Mouse (Mus musculus): ENCODE results near the gene Gmds. TPM values are rescaled to one million over a fixed set of nuclear protein-coding genes. Genes with fewer than 3 reads are reported as not detected.
A peak's percentile ranks its signal among the peaks of the same experiment; 100 is the strongest.

Gmds gene
- total RNA-seq, 1 experiment = 7.3 TPM

DNA sequence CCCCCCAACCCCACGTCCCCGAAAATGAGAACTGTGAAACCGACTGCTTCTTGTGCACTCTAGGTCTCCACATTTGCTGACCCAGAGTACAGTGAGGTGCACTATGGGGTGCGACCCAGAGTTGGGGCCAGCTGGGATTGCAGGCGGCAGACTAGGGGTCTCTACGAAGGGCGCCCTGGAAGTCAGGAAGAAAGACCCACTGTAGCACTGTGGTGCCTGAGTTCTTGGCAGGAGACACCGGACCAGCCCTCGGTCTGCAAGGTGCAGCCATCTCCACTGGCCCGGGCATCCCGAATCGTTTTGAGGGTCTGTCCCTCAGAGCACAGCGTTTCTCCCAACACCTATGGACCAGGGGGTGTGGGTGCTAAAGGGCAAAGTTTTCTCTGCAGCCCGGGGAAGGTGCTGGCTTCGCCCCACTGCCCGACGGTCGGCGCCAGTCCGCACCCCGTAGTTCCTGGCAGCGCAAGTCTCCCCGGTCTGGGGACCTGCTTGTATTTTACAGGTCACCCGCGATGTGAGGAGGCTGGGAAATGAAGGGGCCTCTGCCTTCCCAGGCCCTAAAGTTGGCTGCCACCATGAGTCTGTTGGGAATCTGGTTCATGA lies 536.7 kb downstream of the Gmds start:
- peaks cover 0 to 2% of the 10 kb centered on the region in 2 experiments; a peak in 1 of 4 replicates for H3K4me1 ChIP-seq (ENCODE audit: control insufficient read depth in 2 of 2, insufficient read depth in 2 of 2, low read length in 2 of 2, poor library complexity in 1 of 2)
- TF ChIP-seq ZNF384 (IDR thresholded peaks at IDR 0.05; ENCODE audit: low read depth, low read length) (no peak), MAFK (IDR thresholded peaks at IDR 0.05; ENCODE audit: insufficient read depth, low read depth, low read length) (no peak), ZC3H11A (IDR thresholded peaks at IDR 0.05; ENCODE audit: borderline replicate concordance, low read depth, low read length) (no peak), HCFC1 (IDR thresholded peaks at IDR 0.05; ENCODE audit: borderline replicate concordance, insufficient read depth, low read length) (no peak), CHD2 (IDR thresholded peaks at IDR 0.05; ENCODE audit: low read depth, low read length) (no peak)
- in situ Hi-C loops (cut with MboI; ENCODE audit: low sequenced_read_pairs in 2 of 2, unreplicated experiment in 2 of 2) = loop anchor here in 1 of 2 experiments (25.0 kb wide), 1 partner anchor 410 kb away; no protein-coding TSS in a partner anchor
- H3K36me3 ChIP-seq (ENCODE audit: control insufficient read depth, insufficient read depth, low read length, poor library complexity, severe bottlenecking) = no peaks in the 10 kb centered on the region
- no peak overlapping the region for H3K27ac ChIP-seq (ENCODE audit: insufficient read depth, low read depth, low read length, poor library complexity, severe bottlenecking)
- no peak overlapping the region for H3K9ac ChIP-seq (ENCODE audit: insufficient read depth, low read depth, low read length, poor library complexity, severe bottlenecking)
- peak overlapping the region; percentile 34 to 53; a peak in 3 of 4 replicates for H3K4me3 ChIP-seq (ENCODE audit: insufficient read depth in 1 of 2, low read depth in 1 of 2, low read length in 2 of 2, poor library complexity in 1 of 2, severe bottlenecking in 1 of 2)
- DNase-seq (ENCODE audit: low read depth, low spot score) = no peak
- H3K9me3 ChIP-seq (ENCODE audit: control insufficient read depth, insufficient read depth, low read depth, low read length) = no peaks in the 10 kb centered on the region

GRCm38 (mm10) chr13:31800581-31801576 lies 537.7 kb downstream of the Gmds start:
- H3K9me3 ChIP-seq (ENCODE audit: control insufficient read depth, insufficient read depth, low read depth, low read length) = no peaks in the 10 kb centered on the region
- TF ChIP-seq ZNF384 (IDR thresholded peaks at IDR 0.05; ENCODE audit: low read depth, low read length) (no peak), CHD2 (IDR thresholded peaks at IDR 0.05; ENCODE audit: low read depth, low read length) (no peak), MAFK (IDR thresholded peaks at IDR 0.05; ENCODE audit: insufficient read depth, low read depth, low read length) (no peak), HCFC1 (IDR thresholded peaks at IDR 0.05; ENCODE audit: borderline replicate concordance, insufficient read depth, low read length) (no peak), ZC3H11A (IDR thresholded peaks at IDR 0.05; ENCODE audit: borderline replicate concordance, low read depth, low read length) (no peak)
- peaks cover 0 to 2% of the 10 kb centered on the region in 2 experiments; a peak in 1 of 4 replicates for H3K4me1 ChIP-seq (ENCODE audit: control insufficient read depth in 2 of 2, insufficient read depth in 2 of 2, low read length in 2 of 2, poor library complexity in 1 of 2)
- peak overlapping the region; percentile 34 to 53 for H3K4me3 ChIP-seq (ENCODE audit: insufficient read depth in 1 of 2, low read depth in 1 of 2, low read length in 2 of 2, poor library complexity in 1 of 2, severe bottlenecking in 1 of 2)
- H3K36me3 ChIP-seq (ENCODE audit: control insufficient read depth, insufficient read depth, low read length, poor library complexity, severe bottlenecking) = no peaks in the 10 kb centered on the region
- DNase-seq (ENCODE audit: low read depth, low spot score) = no peak
- H3K9ac ChIP-seq (ENCODE audit: insufficient read depth, low read depth, low read length, poor library complexity, severe bottlenecking) = no peak overlapping the region
- in situ Hi-C loops (cut with MboI; ENCODE audit: low sequenced_read_pairs in 2 of 2, unreplicated experiment in 2 of 2) = loop anchor here in 1 of 2 experiments (25.0 kb wide), 1 partner anchor 411 kb away; no protein-coding TSS in a partner anchor
- H3K27ac ChIP-seq (ENCODE audit: insufficient read depth, low read depth, low read length, poor library complexity, severe bottlenecking) = no peak overlapping the region; the same call in 1 of the 2 replicates

DNA sequence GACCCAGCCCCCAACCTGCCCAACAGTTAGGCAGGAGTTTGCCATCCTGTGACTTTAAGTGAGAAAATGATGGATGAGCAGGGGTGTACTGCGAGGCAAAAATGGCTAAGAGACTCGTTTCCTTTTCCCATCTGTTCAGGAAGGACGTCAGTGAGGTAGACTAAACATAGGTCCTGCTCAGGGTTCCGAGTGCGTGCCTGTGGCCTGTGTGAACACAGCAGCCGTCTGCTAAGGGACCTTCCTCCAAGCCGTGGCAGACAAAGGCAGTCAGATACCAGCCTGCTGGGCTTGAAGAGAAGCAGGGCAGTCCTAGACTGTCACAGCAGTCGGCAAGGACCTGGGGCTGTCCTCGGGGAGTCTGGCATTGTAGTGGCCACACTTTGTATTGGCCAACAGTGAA lies 540.5 kb downstream of the Gmds start:
- no peak overlapping the region for H3K9ac ChIP-seq (ENCODE audit: insufficient read depth, low read depth, low read length, poor library complexity, severe bottlenecking)
- H3K27ac ChIP-seq (ENCODE audit: insufficient read depth, low read depth, low read length, poor library complexity, severe bottlenecking) = no peak overlapping the region
- no peak overlapping the region for H3K4me3 ChIP-seq (ENCODE audit: insufficient read depth in 1 of 2, low read depth in 1 of 2, low read length in 2 of 2, poor library complexity in 1 of 2, severe bottlenecking in 1 of 2)
- no peak for DNase-seq (ENCODE audit: low read depth, low spot score)
- H3K36me3 ChIP-seq (ENCODE audit: control insufficient read depth, insufficient read depth, low read length, poor library complexity, severe bottlenecking) = no peaks in the 10 kb centered on the region
- no peaks in the 10 kb centered on the region for H3K9me3 ChIP-seq (ENCODE audit: control insufficient read depth, insufficient read depth, low read depth, low read length)
- peaks cover 0 to 2% of the 10 kb centered on the region in 2 experiments; a peak in 1 of 4 replicates for H3K4me1 ChIP-seq (ENCODE audit: control insufficient read depth in 2 of 2, insufficient read depth in 2 of 2, low read length in 2 of 2, poor library complexity in 1 of 2)
- in situ Hi-C loops (cut with MboI; ENCODE audit: low sequenced_read_pairs in 2 of 2, unreplicated experiment in 2 of 2) = loop anchor here (25.0 kb wide), 2 partner anchors 614 to 889 kb away; no protein-coding TSS in a partner anchor
- no peak for TF ChIP-seq ZNF384 (IDR thresholded peaks at IDR 0.05; ENCODE audit: low read depth, low read length)
- TF ChIP-seq MAFK (IDR thresholded peaks at IDR 0.05; ENCODE audit: insufficient read depth, low read depth, low read length) = no peak
- TF ChIP-seq HCFC1 (IDR thresholded peaks at IDR 0.05; ENCODE audit: borderline replicate concordance, insufficient read depth, low read length) = no peak
- no peak for TF ChIP-seq CHD2 (IDR thresholded peaks at IDR 0.05; ENCODE audit: low read depth, low read length)
- no peak for TF ChIP-seq ZC3H11A (IDR thresholded peaks at IDR 0.05; ENCODE audit: borderline replicate concordance, low read depth, low read length)

DNA sequence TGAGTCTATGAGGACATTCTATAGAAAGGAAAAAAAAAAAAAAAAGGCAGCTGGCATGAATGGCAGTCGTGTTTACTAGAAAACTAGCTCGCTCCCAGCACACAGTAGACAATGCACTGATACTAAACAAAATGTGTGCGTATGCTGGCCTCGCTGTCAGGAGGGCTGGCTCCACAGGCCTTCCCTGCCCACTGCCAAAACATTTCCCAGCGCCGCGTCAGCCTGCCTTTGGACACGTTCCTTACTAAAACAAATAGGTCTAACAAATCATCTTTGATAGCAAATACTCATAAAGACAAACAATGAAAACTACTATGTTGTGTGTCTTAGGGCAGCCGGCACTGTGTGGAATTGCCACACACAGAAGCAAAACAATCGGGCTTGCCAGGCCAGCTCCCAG lies 541.2 kb downstream of the Gmds start:
- no peaks in the 10 kb centered on the region for H3K36me3 ChIP-seq (ENCODE audit: control insufficient read depth, insufficient read depth, low read length, poor library complexity, severe bottlenecking)
- H3K27ac ChIP-seq (ENCODE audit: insufficient read depth, low read depth, low read length, poor library complexity, severe bottlenecking) = no peak overlapping the region
- no peak overlapping the region for H3K9ac ChIP-seq (ENCODE audit: insufficient read depth, low read depth, low read length, poor library complexity, severe bottlenecking)
- in situ Hi-C loops (cut with MboI; ENCODE audit: low sequenced_read_pairs in 2 of 2, unreplicated experiment in 2 of 2) = loop anchor here (25.0 kb wide), 2 partner anchors 615 to 890 kb away; no protein-coding TSS in a partner anchor
- no peak for DNase-seq (ENCODE audit: low read depth, low spot score)
- no peaks in the 10 kb centered on the region for H3K9me3 ChIP-seq (ENCODE audit: control insufficient read depth, insufficient read depth, low read depth, low read length)
- TF ChIP-seq CHD2 (IDR thresholded peaks at IDR 0.05; ENCODE audit: low read depth, low read length) = no peak
- H3K4me1 ChIP-seq (ENCODE audit: control insufficient read depth in 2 of 2, insufficient read depth in 2 of 2, low read length in 2 of 2, poor library complexity in 1 of 2) = 0 out of 4 replicates have a peak, but pooled peaks cover 0 to 2% of the 10 kb centered on the region in 2 experiments
- H3K4me3 ChIP-seq (ENCODE audit: insufficient read depth in 1 of 2, low read depth in 1 of 2, low read length in 2 of 2, poor library complexity in 1 of 2, severe bottlenecking in 1 of 2) = no peak overlapping the region

Measured in ES-E14 (cell line).